Mouse (Mus musculus): Measurements from ENCODE around the gene Defb22. TPM values are rescaled to one million over a fixed set of nuclear protein-coding genes. Genes with fewer than 3 reads are reported as not detected.

Defb22 gene
- not detected for total RNA-seq (2021)

GRCm38 (mm10) chr2:152490038-152490437, at the start of gene Defb22:
TSS of gene Defb22 (minus strand) at chr2:152490138.
- DNase-seq = no peak
- intact Hi-C loops (cut with DNase I) = no loop called here

- intact Hi-C loops (cut with DNase I) = no loop called here
- DNase-seq = no peak
Observed at GRCm38 (mm10) chr2:152517981-152518380, 28.0 kb upstream of the Defb22 start, which contains the start of gene Defb28. TSS of gene Defb28 (plus strand) at chr2:152518255.

- intact Hi-C loops (cut with DNase I) = no loop called here
Observed at GRCm38 (mm10) chr2:152516084-152516483, 26.1 kb upstream of the Defb22 start.

GRCm38 (mm10) chr2:152511592-152511991, 21.7 kb upstream of the Defb22 start, which contains the start of gene Defb26:
TSS of gene Defb26 (minus strand) at chr2:152511692.
- intact Hi-C loops (cut with DNase I) = no loop called here
- DNase-seq = no peak

More at GRCm38 (mm10) chr2:152516084-152516483, 26.1 kb upstream of the Defb22 start:
- DNase-seq = no peak

GRCm38 (mm10) chr2:152503950-152504349, 14.0 kb upstream of the Defb22 start:
- intact Hi-C loops (cut with DNase I) = no loop called here
- no peak for DNase-seq

- intact Hi-C loops (cut with DNase I) = no loop called here
- no peak for DNase-seq
Observed at GRCm38 (mm10) chr2:152500863-152501229, 10.9 kb upstream of the Defb22 start.

- intact Hi-C loops (cut with DNase I) = no loop called here
- peak; percentile 6 to 10 for DNase-seq
Observed at GRCm38 (mm10) chr2:152500204-152500862, 10.4 kb upstream of the Defb22 start.

GRCm38 (mm10) chr2:152498020-152498419, 8.1 kb upstream of the Defb22 start:
- intact Hi-C loops (cut with DNase I) = no loop called here
- DNase-seq = no peak

GRCm38 (mm10) chr2:152493151-152493550, 3.2 kb upstream of the Defb22 start:
- intact Hi-C loops (cut with DNase I) = no loop called here
- no peak for DNase-seq

- DNase-seq = no peak
- intact Hi-C loops (cut with DNase I) = no loop called here
Observed at GRCm38 (mm10) chr2:152487024-152487423, 2.9 kb downstream of the Defb22 start.

GRCm38 (mm10) chr2:152481726-152482125, 8.2 kb downstream of the Defb22 start:
- intact Hi-C loops (cut with DNase I) = no loop called here
- no peak for DNase-seq

GRCm38 (mm10) chr2:152480881-152481280, 9.1 kb downstream of the Defb22 start:
- intact Hi-C loops (cut with DNase I) = no loop called here
- DNase-seq = no peak

- intact Hi-C loops (cut with DNase I) = loop anchor here (2.0 kb wide), 1 partner anchor 64 kb away; the partner anchor contains the start of gene Defb29
- DNase-seq = no peak
Observed at GRCm38 (mm10) chr2:152476763-152477162, 13.2 kb downstream of the Defb22 start, which contains the start of gene Defb20. TSS of gene Defb20 (plus strand) at chr2:152477063.

GRCm38 (mm10) chr2:152472434-152472833, 17.5 kb downstream of the Defb22 start:
- intact Hi-C loops (cut with DNase I) = loop anchor here (5.0 kb wide), 2 partner anchors 115 to 130 kb away; partner anchors contain the start of gene Defb36
- DNase-seq = no peak

- DNase-seq = peak; percentile 23 to 57
- intact Hi-C loops (cut with DNase I) = loop anchor here (2.0 to 5.0 kb wide), 3 partner anchors 74 to 131 kb away; partner anchors contain the start of gene Defb36
Observed at GRCm38 (mm10) chr2:152470973-152471372, 19.0 kb downstream of the Defb22 start.

- DNase-seq = no peak
- intact Hi-C loops (cut with DNase I) = no loop called here
Observed at GRCm38 (mm10) chr2:152464570-152465150, 25.3 kb downstream of the Defb22 start, which contains the start of gene Defb23. TSS of gene Defb23 (minus strand) at chr2:152464620.

- intact Hi-C loops (cut with DNase I) = no loop called here
- DNase-seq = no peak
Observed at GRCm38 (mm10) chr2:152459241-152459640, 30.7 kb downstream of the Defb22 start.

- peak; percentile 67 to 69 for DNase-seq
- intact Hi-C loops (cut with DNase I) = no loop called here
Observed at GRCm38 (mm10) chr2:152452101-152452781, 37.7 kb downstream of the Defb22 start.

- intact Hi-C loops (cut with DNase I) = loop anchor here (1.0 kb wide), 1 partner anchor 94 kb away; no protein-coding TSS in a partner anchor
- peak; percentile 68 to 80 for DNase-seq
Observed at GRCm38 (mm10) chr2:152450241-152450640, 39.7 kb downstream of the Defb22 start.

GRCm38 (mm10) chr2:152447461-152447860, 42.5 kb downstream of the Defb22 start:
- intact Hi-C loops (cut with DNase I) = no loop called here
- DNase-seq = no peak

- intact Hi-C loops (cut with DNase I) = no loop called here
- no peak for DNase-seq
Observed at GRCm38 (mm10) chr2:152446642-152447041, 43.3 kb downstream of the Defb22 start.

Data from heart, postnatal 10 days (tissue).